Mouse (Mus musculus) embryonic facial prominence, embryonic 15.5 days (tissue): ENCODE data around the gene Arfgap3. TPM values are rescaled to one million over a fixed set of nuclear protein-coding genes. Genes with fewer than 3 reads are reported as not detected.

ENCODE experiments used
- ATAC-seq: fragments of 200-750 bp; cut with Nextera tagmentation; 2 replicates; pipeline ENCODE4 v1.8.0; 2017; ENCODE audit warnings: low read depth, moderate TSS enrichment; ENCODE audit not compliant: insufficient number of reproducible peaks, low FRiP score, low TSS enrichment
- H3K27ac ChIP-seq: fragments of 300-500 bp; sonication (generic); replicated peaks from 2 replicates; pipeline ENCODE4 v1.5.1; 2015; ENCODE audit warnings: mild to moderate bottlenecking, inconsistent platforms
- H3K27me3 ChIP-seq: fragments of 300-500 bp; sonication (generic); 2 replicates; pipeline ENCODE4 v1.6.1; 2015; ENCODE audit warnings: inconsistent platforms
- H3K36me3 ChIP-seq: fragments of 300-500 bp; sonication (generic); 2 replicates; pipeline ENCODE4 v1.6.1; 2015; ENCODE audit warnings: mild to moderate bottlenecking, inconsistent platforms
- H3K4me1 ChIP-seq: fragments of 300-500 bp; sonication (generic); 2 replicates; pipeline ENCODE4 v1.6.1; 2015; ENCODE audit warnings: inconsistent platforms
- H3K4me2 ChIP-seq: fragments of 300-500 bp; sonication (generic); replicated peaks from 2 replicates; pipeline ENCODE4 v1.6.1; 2015; ENCODE audit warnings: mild to moderate bottlenecking, inconsistent platforms
- H3K4me3 ChIP-seq: fragments of 300-500 bp; sonication (generic); replicated peaks from 2 replicates; pipeline ENCODE4 v1.5.1; 2015; ENCODE audit warnings: mild to moderate bottlenecking, inconsistent platforms
- H3K9ac ChIP-seq: fragments of 300-500 bp; sonication (generic); 2 replicates; pipeline ENCODE4 v1.6.1; 2015; ENCODE audit warnings: inconsistent platforms
- H3K9me3 ChIP-seq: fragments of 300-500 bp; sonication (generic); replicated peaks from 2 replicates; pipeline ENCODE4 v1.6.1; 2016; ENCODE audit warnings: inconsistent platforms
- WGBS: fragments of 180-500 bp; shearing (Covaris S2); methylation state at CpG from one replicate; pipeline ENCODE4 v1.1.7; 2015; 5-methylcytosine and 5-hydroxymethylcytosine counted together
- polyA plus RNA-seq: library from polyadenylated mRNA; unstranded; fragments of >200 nt; fragmentation: Nextera tagmentation; extraction: Ambion mirVana; gene quantifications from 2 replicates; pipeline ENCODE4 v1.2.1, GENCODE M21; 2015

Gene Arfgap3
- polyA plus RNA-seq, 1 experiment from 2014 or later, result 54.1 TPM

GRCm38 (mm10) chr15:83251176-83252004, 98.7 kb downstream of the Arfgap3 start, which contains the start of gene A4galt:
Gene A4galt (minus strand): TSS chr15:83251774.
- Histone ChIP-seq H3K9ac (peak within 1 kb of the TSS; percentile 31), H3K27me3 (peaks cover 29% of the 10 kb centered on the region), H3K4me2 (peak within 1 kb of the TSS; percentile 97), H3K9me3 (no peaks in the 10 kb centered on the region), H3K36me3 (no peaks in the 10 kb centered on the region), H3K27ac (no peak within 1 kb of the TSS), H3K4me1 (peaks cover 14% of the 10 kb centered on the region), H3K4me3 (peak within 1 kb of the TSS; percentile 54)
- 2% methylated on average over 65 of the region's 66 CpGs for WGBS
- 0 out of 2 replicates have a peak, but pooled peaks have one; percentile 11 for ATAC-seq

GRCm38 (mm10) chr15:83250651-83251175, 99.3 kb downstream of the Arfgap3 start:
- peak overlapping the region; percentile 31 for H3K9ac ChIP-seq
- peak overlapping the region; percentile 54 for H3K4me3 ChIP-seq
- peaks cover 29% of the 10 kb centered on the region for H3K27me3 ChIP-seq
- peak overlapping the region; percentile 97 for H3K4me2 ChIP-seq
- no peaks in the 10 kb centered on the region for H3K9me3 ChIP-seq
- no peaks in the 10 kb centered on the region for H3K36me3 ChIP-seq
- ATAC-seq, result no peak
- 2% methylated on average over 20 of the region's 20 CpGs for WGBS
- H3K4me1 ChIP-seq, result peaks cover 14% of the 10 kb centered on the region
- H3K27ac ChIP-seq, result no peak overlapping the region

Other genes starting within 250 kb of the Arfgap3 start
- 69.5 and 76.2 TPM in 2 replicates for gene Rrp7a, start 227.4 kb downstream of the Arfgap3 start, polyA plus RNA-seq
- gene Poldip3, start 200.9 kb downstream of the Arfgap3 start, polyA plus RNA-seq, result 142 and 147 TPM in 2 replicates
- gene Cyb5r3, start 177.7 kb downstream of the Arfgap3 start, polyA plus RNA-seq, result 163 and 185 TPM in 2 replicates
- 4.3 and 4.7 TPM in 2 replicates for gene A4galt, start 98.5 kb downstream of the Arfgap3 start, polyA plus RNA-seq
- gene Pacsin2, start 114.4 kb upstream of the Arfgap3 start, polyA plus RNA-seq, result 66.8 and 67.1 TPM in 2 replicates
- 21.5 and 23.8 TPM in 2 replicates for gene Ttll1, start 160.6 kb upstream of the Arfgap3 start, polyA plus RNA-seq
- gene Bik, start 176.6 kb upstream of the Arfgap3 start, polyA plus RNA-seq, result 3.9 and 5.5 TPM in 2 replicates
- 66.7 and 71.7 TPM in 2 replicates for gene Tspo, start 213.3 kb upstream of the Arfgap3 start, polyA plus RNA-seq
- gene Mcat, start 213.5 kb upstream of the Arfgap3 start, polyA plus RNA-seq, result 34.9 and 38.1 TPM in 2 replicates
- 33.5 and 35.4 TPM in 2 replicates for gene Ttll12, start 244.9 kb upstream of the Arfgap3 start, polyA plus RNA-seq